Mouse (Mus musculus): ENCODE data around the gene Slc2a10. TPM values are rescaled to one million over a fixed set of nuclear protein-coding genes. Genes with fewer than 3 reads are reported as not detected.

The Slc2a10 gene
- 0.30 and 0.36 TPM in 2 replicates for polyA plus RNA-seq (2012; rRNA removed)

DNA sequence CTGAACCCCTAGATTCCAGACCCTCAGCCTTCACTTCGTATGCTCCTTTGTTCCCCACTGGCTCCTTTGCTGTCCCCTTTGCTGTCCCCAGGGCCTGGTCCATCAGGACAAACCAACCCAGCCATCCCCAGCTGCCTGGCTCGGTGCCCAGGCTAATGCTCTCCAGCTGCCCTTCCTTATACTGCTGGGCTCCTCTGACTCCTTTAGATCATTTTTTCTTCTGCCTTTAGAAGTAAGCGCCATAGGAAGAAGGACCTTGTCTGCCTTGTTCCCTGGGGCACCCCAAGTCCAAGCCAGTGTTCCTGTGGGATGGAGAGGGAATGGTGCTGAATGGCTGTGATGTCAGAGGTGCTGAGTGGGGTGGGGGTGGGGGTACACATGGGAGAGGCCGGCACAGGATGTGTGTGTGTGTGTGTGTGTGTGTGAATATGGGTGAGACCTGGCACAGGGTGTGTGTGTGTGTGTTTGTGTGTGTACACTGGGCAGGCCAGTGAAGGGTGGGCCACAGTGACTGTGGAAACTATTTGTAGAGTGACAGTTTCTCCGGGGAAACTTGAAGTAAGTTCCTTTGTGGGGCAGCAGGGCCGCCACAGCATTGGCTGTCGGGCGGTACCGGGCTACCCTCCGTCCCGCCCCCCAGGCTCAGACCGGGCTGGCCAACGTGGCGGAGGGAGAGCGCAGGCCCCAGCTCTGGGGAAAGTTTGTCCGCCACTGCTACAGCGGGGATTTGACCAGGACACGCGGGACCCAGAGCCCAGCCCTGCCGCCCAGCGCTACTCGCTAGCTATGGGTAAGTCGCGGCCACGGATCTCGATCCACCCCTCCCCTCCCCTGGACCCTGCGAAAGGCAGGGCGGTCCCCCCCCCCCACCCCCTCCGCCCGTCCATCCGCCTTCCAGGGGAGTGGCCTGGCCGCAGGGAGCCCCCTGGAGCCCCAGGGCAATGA lies at the start of gene Slc2a10:
Slc2a10 (plus strand) TSS at position 529 of the 945 bp plus-strand sequence.

DNA sequence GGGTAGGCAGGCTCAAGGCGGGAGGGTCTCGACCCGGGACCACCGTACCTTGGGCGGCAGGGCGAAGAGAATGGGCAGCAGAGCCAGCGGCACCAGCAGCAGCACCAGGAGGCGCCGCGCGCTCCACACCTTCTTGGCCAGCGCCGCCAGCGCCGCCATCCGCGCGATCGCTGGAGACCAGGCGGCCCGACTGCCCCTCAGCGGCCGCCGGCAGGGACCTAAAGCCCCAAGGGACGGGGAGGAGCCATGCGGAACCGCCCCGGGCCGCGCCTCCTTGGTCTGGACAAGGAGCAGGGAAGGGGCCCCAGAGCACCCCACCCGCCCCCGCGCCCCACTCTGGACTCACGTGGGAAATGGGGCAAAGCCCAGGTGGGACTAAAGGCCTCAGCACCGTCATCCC lies 30.6 kb upstream of the Slc2a10 start, which contains the start of gene Slc13a3:
Slc13a3 (minus strand) TSS at position 228 of the 400 bp plus-strand sequence.

DNA sequence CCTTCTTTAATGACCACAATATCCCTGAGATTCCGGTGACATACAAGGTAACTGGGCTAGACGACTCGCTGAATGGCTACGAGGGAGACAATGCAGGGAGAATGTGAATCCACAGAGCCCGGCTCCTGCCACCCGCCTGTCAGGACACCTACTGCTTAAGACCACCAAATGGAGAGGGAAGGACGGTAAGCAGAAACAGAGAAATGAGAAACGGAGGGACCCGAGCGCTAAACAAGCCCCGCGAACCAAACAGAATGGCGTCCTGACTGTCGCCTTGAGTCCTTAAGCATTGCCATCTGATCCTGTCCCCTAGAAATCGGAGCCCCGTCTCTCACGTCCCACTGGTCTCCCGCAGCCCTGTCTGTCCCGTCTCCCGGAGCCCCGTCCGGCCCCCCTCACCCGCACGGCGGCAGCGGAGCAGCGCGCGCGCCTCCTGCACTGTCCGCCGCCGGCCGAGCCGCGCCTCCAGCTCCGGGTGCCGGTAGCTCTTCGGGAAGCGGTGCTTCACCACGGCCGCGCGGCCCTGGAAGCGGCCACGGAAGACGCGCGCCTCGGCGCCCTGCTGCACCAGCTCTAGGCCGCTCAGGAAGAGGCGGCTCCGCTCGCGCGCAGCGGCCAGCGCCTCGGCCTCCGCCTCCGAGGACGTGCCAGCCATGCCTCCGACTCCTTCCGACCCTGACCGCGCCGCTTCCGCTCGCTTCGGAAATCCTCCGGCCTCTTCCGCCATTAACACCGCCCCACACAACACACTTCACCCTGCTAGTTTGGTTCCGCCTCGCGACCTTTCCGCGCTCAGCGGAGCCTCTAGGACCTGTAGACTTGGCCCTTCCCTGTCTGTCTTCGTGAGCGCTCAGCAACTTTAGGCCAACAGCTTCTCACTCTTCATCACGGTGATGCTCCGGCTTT lies 10.7 kb upstream of the Slc2a10 start, which contains the start of gene Trp53rka:
Trp53rka (minus strand) TSS at position 677 of the 906 bp plus-strand sequence.

Other genes with a start within 250 kb of the Slc2a10 start
- 28.5 and 31.8 TPM in 2 replicates for gene Slc35c2, start 215.9 kb upstream of the Slc2a10 start, polyA plus RNA-seq (2012; rRNA removed)
- 13.9 and 15.7 TPM in 2 replicates for gene Elmo2, start 177.3 kb upstream of the Slc2a10 start, polyA plus RNA-seq (2012; rRNA removed)
- gene Zfp663, start 135.1 kb upstream of the Slc2a10 start, polyA plus RNA-seq (2012; rRNA removed), result 0.03 TPM in 1 of 2 replicates, not detected in the other
- gene Zfp334, start 115.5 kb upstream of the Slc2a10 start, polyA plus RNA-seq (2012; rRNA removed), result 1.7 and 1.9 TPM in 2 replicates
- gene Ocstamp, start 103.4 kb upstream of the Slc2a10 start, polyA plus RNA-seq (2012; rRNA removed), result 6.3 and 7.1 TPM in 2 replicates
- gene Slc13a3, start 30.6 kb upstream of the Slc2a10 start, polyA plus RNA-seq (2012; rRNA removed), result 23.4 and 39.1 TPM in 2 replicates
- 7.9 TPM in 2 replicates for gene Trp53rka, start 10.5 kb upstream of the Slc2a10 start, polyA plus RNA-seq (2012; rRNA removed)
- gene Eya2, start 91.2 kb downstream of the Slc2a10 start, polyA plus RNA-seq (2012; rRNA removed), result 0.13 and 0.35 TPM in 2 replicates